Mouse (Mus musculus) T-cell, adult 2 months (primary cell): ENCODE results near the gene Cav1.

Source experiments
- DNase-seq: peaks from one replicate; pipeline ENCODE4 v3.0.0; 2022; ENCODE audit warnings: low spot score

Gene Cav1

DNA sequence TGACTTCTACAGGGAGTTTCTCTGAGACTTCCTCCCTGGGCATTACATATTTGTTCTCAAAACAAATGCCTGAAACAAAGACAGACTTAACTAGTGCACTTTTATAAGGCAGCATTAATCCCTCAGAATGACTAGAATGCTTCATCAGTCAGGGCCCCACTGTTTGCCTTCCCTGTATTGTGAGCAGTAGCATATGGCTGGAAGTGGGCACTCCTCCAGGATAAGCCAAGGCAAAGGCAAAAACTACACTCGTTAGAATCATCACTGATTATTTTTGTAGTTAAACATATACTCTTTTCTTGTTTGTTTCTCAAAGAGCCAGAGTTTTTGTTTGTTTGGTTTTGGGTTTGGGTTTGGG is 11.0 kb downstream of the Cav1 start:
- no peak for DNase-seq

GRCm38 (mm10) chr6:17317944-17318343 is 11.8 kb downstream of the Cav1 start:
- no peak for DNase-seq

DNA sequence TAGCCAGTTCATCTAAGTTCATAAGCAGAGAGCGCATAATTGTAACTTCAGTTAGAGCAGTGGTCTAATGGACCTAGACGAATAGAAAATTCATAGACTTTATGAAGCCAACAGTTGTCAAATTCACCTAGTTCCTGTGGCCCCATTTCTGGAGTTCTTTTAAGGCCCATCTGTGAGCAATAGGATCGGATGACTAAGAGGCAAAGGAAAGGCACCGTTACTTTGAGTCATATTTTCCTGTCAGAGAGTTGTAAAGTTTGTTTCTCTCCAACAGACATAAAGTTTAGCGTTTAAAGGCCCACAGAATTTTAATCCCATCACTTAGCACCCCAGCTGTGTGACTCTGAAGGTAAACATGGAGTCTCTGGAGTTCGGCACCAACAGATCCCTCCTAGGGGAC is 15.8 kb downstream of the Cav1 start:
- DNase-seq: no peak

- no peak for DNase-seq
Observed at GRCm38 (mm10) chr6:17327216-17327615, 21.1 kb downstream of the Cav1 start.

GRCm38 (mm10) chr6:17329801-17330200 is 23.7 kb downstream of the Cav1 start:
- DNase-seq: no peak

DNA sequence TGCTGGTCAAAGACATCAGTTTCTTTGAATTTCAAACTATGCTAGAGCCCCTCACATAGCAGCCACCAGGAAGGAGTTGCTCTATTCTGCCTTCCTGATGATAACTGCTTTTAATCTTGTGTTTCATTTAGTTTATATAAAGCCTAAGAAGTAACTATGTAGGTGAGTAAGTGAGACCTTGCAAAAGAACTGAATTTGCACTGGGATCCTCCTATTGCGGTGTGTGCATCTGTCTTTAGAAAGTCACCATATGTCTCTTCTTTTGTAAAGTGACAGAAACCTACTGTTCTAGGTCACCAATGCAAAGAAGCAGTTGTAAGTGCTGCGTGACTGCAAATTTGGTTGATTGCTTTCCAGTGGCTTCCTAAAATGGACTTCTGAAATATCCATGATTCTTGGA is 31.6 kb downstream of the Cav1 start:
- no peak for DNase-seq

- no peak for DNase-seq
Observed at GRCm38 (mm10) chr6:17340406-17340805, 34.3 kb downstream of the Cav1 start.

GRCm38 (mm10) chr6:17348011-17348410 is 41.9 kb downstream of the Cav1 start:
- no peak for DNase-seq

DNA sequence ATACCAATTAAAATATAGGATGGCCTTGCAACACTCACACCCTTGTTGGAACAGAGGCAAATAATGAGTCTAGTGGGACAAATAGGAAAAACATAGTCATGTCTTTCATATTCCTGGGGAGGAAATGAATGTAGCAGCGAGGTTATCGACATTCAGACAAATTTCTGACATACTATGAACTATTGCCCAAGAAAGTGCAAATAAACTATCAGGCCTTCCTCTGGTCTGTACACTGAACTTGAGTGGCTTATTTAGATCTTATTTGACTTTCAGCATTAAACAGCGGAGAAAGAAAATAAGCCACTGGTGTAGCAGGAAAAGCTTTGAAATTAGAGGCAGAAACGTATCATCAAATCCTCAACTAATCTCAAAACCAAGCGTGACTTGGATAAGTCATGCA is 44.7 kb downstream of the Cav1 start:
- no peak for DNase-seq

DNA sequence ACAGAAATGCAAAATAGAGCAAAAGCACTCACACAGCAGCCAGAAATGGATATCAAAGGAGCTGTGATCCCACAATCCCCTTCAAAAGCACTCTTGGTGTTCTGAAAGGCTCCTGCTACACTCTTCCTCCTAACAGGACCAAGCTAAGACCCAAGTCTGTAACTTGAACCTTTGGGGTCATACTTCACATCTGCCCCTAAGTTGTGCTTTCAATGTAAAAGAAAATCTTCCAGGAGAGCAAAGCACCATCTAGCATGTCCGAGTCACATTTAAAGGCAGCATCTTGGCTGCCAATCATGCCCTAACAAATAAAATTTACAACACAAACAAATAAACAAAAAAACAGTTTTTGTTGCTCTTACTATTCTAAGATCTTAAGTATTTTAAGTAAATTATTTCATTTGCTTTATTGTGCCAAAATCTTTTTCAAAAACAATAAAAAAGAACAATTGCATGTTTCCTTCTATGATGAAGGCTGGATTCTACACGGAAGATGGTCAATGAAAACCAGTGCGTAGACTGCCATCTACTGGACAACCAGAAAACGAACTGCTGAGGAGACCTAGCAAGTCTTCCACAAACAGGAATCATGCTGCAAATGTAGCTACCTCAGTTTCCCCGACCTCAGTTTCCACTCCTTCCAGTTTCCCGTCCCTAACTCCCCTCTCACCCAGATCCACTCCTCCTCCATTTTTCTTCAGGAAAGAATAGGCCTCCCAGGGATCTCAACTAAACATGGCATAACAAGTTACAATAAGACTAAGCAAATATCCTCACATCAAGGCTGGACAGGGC is 53.0 kb downstream of the Cav1 start:
- peak; percentile 12 for DNase-seq

DNA sequence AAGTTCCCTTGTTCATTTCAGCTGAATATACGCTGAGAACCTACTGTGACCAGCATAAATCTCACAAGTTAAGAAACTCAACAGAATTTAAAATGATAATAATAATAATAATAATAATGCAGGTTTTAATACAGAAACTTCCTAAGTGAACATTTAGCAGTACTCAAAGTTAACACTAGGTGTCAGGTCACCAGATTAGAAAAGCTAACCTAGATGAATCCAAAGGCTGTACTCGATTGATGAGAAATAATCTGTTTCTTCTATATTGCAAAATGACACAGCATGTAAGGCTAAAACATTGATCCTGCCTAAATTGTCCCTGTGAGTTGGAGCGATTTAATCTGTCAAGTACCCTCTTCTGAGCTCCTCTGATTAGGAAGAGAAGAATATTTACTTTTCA is 56.6 kb downstream of the Cav1 start:
- DNase-seq: no peak

DNA sequence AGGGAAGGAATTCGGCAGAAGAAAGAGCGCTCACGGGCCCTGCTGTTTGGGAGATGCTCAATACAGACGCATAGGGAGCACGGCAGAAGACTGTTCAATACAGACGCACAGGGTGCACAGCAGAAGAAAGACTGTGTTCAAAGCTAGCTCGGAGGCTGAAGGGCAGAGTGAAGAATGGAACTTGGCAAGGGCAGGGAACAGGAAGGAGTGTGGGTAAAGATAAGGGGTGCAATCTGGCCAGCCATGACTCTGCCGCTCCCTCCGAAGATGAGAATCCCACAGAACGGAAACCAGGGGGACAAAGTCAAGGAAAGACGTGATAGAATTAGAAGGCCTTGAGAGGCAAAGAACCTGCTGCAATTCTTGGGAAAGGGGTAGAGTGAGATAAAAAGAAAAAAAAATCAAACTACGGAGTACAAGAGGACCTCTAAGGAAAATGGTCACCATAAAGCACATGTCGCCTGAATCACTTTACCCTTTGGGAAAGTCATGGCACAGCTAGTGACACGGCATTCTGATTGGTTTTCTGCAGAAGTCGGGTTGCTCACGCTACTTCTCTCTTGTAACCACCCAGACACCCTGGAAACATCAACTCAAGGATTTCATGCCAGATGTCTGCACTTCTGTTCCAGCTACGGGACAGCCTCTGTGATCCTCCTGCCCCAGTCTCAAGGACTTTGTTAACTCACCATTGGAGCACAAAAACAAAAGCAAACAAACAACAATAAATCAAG is 57.5 kb downstream of the Cav1 start:
- DNase-seq: no peak

DNA sequence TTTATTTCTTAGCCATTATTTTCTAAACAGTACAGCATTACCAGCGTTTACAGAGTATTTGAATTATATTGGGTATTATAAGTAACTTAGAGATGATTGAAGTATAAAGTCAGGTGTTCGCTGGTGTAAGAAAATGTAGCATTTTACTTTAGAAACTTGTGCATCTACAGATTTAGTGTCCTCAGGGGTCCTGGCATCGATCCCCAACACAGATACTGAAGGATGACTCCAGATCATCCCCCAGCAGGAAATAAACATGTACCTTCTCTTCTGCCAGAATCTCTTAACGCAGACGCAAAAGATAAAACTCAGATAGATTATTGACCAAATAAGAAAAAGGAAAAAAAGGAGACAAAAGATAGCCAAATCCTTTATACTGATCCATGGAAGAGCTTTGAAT is 68.2 kb downstream of the Cav1 start:
- no peak for DNase-seq

- DNase-seq: no peak
Observed at GRCm38 (mm10) chr6:17377371-17377770, 71.2 kb downstream of the Cav1 start.

DNA sequence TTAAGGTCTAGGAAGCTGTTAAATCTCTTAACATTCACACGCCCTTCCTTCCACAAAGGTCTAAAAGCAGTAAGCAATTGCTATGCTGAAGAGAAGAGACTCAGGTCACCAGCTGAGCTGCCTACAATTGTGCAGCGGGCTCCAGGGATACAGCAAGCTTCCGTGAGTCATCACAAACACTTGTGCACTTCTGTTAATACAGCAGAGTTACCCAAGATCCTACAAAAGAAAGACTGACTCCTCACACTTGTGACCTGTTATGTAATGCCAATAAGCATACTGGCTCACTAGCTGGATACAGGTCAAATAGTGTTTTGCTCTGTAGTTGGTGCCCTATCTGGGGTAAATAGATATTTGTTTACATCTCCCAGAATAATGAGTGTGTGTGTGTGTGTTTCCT is 74.0 kb downstream of the Cav1 start:
- DNase-seq: no peak

GRCm38 (mm10) chr6:17381690-17382089 is 75.6 kb downstream of the Cav1 start:
- DNase-seq: no peak

GRCm38 (mm10) chr6:17385531-17385930 is 79.4 kb downstream of the Cav1 start:
- DNase-seq: no peak

DNA sequence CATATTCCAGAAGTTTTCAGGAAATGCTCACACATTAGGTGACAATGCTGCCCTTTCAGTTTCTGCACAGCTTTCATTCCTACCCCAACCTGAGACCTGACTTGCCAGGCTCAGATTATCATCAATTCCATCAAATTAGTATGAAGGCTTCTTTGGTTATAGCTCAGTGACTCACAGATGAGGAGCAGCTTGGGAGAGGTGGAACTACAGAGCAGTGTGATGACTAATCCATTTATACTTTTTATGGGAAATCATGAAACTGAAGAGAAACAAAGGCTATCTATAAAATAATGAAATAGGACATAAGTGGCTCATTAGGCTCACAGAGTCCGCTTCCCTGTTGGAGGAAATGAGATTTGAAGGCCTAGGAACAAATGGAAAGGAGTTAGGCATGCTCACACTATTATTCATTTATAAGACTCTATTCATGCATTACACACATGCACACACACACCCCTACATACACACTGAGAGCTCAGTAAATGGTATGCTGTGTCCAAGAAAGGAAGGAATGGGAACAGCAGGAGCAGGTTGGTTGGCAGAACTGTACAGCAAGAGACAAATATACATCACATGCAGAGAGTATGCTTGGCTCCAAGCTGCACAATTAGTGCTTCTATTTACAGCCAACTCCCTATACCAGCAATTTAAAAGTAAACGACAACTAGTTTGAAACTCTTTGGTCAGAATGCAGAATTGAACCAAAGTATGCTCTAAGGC is 82.0 kb downstream of the Cav1 start:
- DNase-seq: no peak
